Mouse (Mus musculus): ENCODE results near the gene Fam171a1.

- TF ChIP-seq CTCF (IDR thresholded peaks at IDR 0.05; ENCODE audit: low read depth) (no peak), EP300 (optimal IDR thresholded peaks at IDR 0.05) (no peak)
These were observed 58.6 kb downstream of the Fam171a1 start for GRCm38 (mm10) chr2:3172656-3173055.
